Mouse (Mus musculus) neural tube, embryonic 10.5 days (tissue): ENCODE measurements around the gene Ttll11.

Experiments
- DNase-seq: peaks from one replicate; pipeline ENCODE4 v3.0.0-alpha.2; 2017; ENCODE audit warnings: low spot score; ENCODE audit errors: extremely low spot score

Gene Ttll11

GRCm38 (mm10) chr2:35731671-35732449, 247.9 kb downstream of the Ttll11 start:
- DNase-seq = no peak

- peak; percentile 45 for DNase-seq
Observed at GRCm38 (mm10) chr2:35729077-35730065, 250.3 kb downstream of the Ttll11 start.

GRCm38 (mm10) chr2:35728633-35729032, 251.1 kb downstream of the Ttll11 start:
- DNase-seq = no peak

- DNase-seq = no peak
Observed at GRCm38 (mm10) chr2:35723691-35724090, 256.0 kb downstream of the Ttll11 start.

- no peak for DNase-seq
Observed at GRCm38 (mm10) chr2:35723267-35723666, 256.4 kb downstream of the Ttll11 start.

- DNase-seq = no peak
Observed at GRCm38 (mm10) chr2:35722821-35723220, 256.9 kb downstream of the Ttll11 start.

- no peak for DNase-seq
Observed at GRCm38 (mm10) chr2:35720956-35721355, 258.8 kb downstream of the Ttll11 start.

- DNase-seq = no peak
Observed at GRCm38 (mm10) chr2:35720550-35720949, 259.2 kb downstream of the Ttll11 start.

- no peak for DNase-seq
Observed at GRCm38 (mm10) chr2:35720104-35720503, 259.6 kb downstream of the Ttll11 start.

GRCm38 (mm10) chr2:35719230-35720005, 260.3 kb downstream of the Ttll11 start:
- no peak for DNase-seq

GRCm38 (mm10) chr2:35718662-35719061, 261.1 kb downstream of the Ttll11 start:
- DNase-seq = no peak

GRCm38 (mm10) chr2:35718003-35718500, 261.7 kb downstream of the Ttll11 start:
- no peak for DNase-seq

- DNase-seq = no peak
Observed at GRCm38 (mm10) chr2:35716175-35716574, 263.5 kb downstream of the Ttll11 start.

GRCm38 (mm10) chr2:35715485-35715884, 264.2 kb downstream of the Ttll11 start:
- no peak for DNase-seq

GRCm38 (mm10) chr2:35714742-35715167, 265.0 kb downstream of the Ttll11 start:
- DNase-seq = no peak

GRCm38 (mm10) chr2:35713460-35713859, 266.3 kb downstream of the Ttll11 start:
- no peak for DNase-seq

- no peak for DNase-seq
Observed at GRCm38 (mm10) chr2:35712611-35713010, 267.1 kb downstream of the Ttll11 start.

- no peak for DNase-seq
Observed at GRCm38 (mm10) chr2:35703241-35703640, 276.5 kb downstream of the Ttll11 start.

GRCm38 (mm10) chr2:35702608-35703007, 277.1 kb downstream of the Ttll11 start:
- DNase-seq = no peak

- DNase-seq = no peak
Observed at GRCm38 (mm10) chr2:35702001-35702400, 277.7 kb downstream of the Ttll11 start.
